Mouse (Mus musculus) ES-E14 (cell line): Measurements from ENCODE around the gene Olfr350. TPM values are rescaled to one million over a fixed set of nuclear protein-coding genes. Genes with fewer than 3 reads are reported as not detected.

ENCODE experiments used
- DNase-seq: peaks from one replicate; pipeline ENCODE4 v3.0.0-alpha.2; 2013; ENCODE audit warnings: low read depth, low spot score
- H3K27ac ChIP-seq: 2 replicates; pipeline ENCODE4 v1.5.1; 2012; ENCODE audit warnings: low read depth, mild to moderate bottlenecking, low read length, moderate library complexity, mixed read lengths; ENCODE audit not compliant: poor library complexity, insufficient read depth, severe bottlenecking
- H3K36me3 ChIP-seq: 2 replicates; pipeline ENCODE4 v1.6.1; 2012; ENCODE audit warnings: mild to moderate bottlenecking, low read length, moderate library complexity, mixed read lengths; ENCODE audit not compliant: control insufficient read depth, poor library complexity, insufficient read depth, severe bottlenecking
- H3K4me1 ChIP-seq, 2 experiments: fragments of 150-350 bp in 1 of 2; sonication (generic) in 1 of 2; 2 replicates each; pipeline ENCODE4 v1.6.1; 2012; ENCODE audit warnings: low read length in 2 of 2, mild to moderate bottlenecking in 1 of 2, mixed read lengths in 1 of 2; ENCODE audit not compliant: control insufficient read depth in 2 of 2, insufficient read depth in 2 of 2, poor library complexity in 1 of 2
- H3K4me3 ChIP-seq, 2 experiments: fragments of 150-350 bp in 1 of 2; sonication (generic) in 1 of 2; 2 replicates each; pipeline ENCODE4 v1.5.1; 2012; ENCODE audit warnings: low read length in 2 of 2, low read depth in 1 of 2, mild to moderate bottlenecking in 1 of 2, mixed read lengths in 1 of 2; ENCODE audit not compliant: insufficient read depth in 1 of 2, poor library complexity in 1 of 2, severe bottlenecking in 1 of 2
- H3K9ac ChIP-seq: 2 replicates; pipeline ENCODE4 v1.6.1; 2012; ENCODE audit warnings: low read depth, mild to moderate bottlenecking, low read length, mixed read lengths; ENCODE audit not compliant: poor library complexity, insufficient read depth, severe bottlenecking
- H3K9me3 ChIP-seq: fragments of 150-350 bp; sonication (generic); 2 replicates; pipeline ENCODE4 v1.6.1; 2012; ENCODE audit warnings: low read depth, mild to moderate bottlenecking, low read length; ENCODE audit not compliant: control insufficient read depth, insufficient read depth
- CHD2 ChIP-seq: IDR thresholded peaks from 2 replicates; pipeline ENCODE4 v1.6.1; 2014; ENCODE audit warnings: mild to moderate bottlenecking, low read depth, low read length, inconsistent platforms
- HCFC1 ChIP-seq: IDR thresholded peaks from 2 replicates; pipeline ENCODE4 v1.6.1; 2012; ENCODE audit warnings: low read length, inconsistent platforms, borderline replicate concordance; ENCODE audit not compliant: insufficient read depth
- MAFK ChIP-seq: IDR thresholded peaks from 2 replicates; pipeline ENCODE4 v1.6.1; 2014; ENCODE audit warnings: mild to moderate bottlenecking, low read depth, low read length, inconsistent platforms; ENCODE audit not compliant: insufficient read depth
- ZC3H11A ChIP-seq: IDR thresholded peaks from 2 replicates; pipeline ENCODE4 v1.6.1; 2012; ENCODE audit warnings: low read depth, mild to moderate bottlenecking, inconsistent platforms, low read length, borderline replicate concordance
- ZNF384 ChIP-seq: IDR thresholded peaks from 2 replicates; pipeline ENCODE4 v1.6.1; 2012; ENCODE audit warnings: low read depth, low read length, inconsistent platforms
- in situ Hi-C, 2 experiments: fragments of 600-800 bp; cut with MboI; formaldehyde crosslinking; loops; one replicate each; pipeline ENCODE4 v1.15.1; 2025; ENCODE audit warnings: low sequenced_read_pairs in 2 of 2, inconsistent platforms in 1 of 2; ENCODE audit not compliant: unreplicated experiment in 2 of 2
- total RNA-seq: library from RNA; depleted of rRNA; stranded (reverse); fragments of 300-350 nt; gene quantifications from 2 replicates; pipeline ENCODE4 v1.2.3, GENCODE M21; 2012; rRNA removed

The Olfr350 gene
- total RNA-seq, 1 experiment: not detected

- no peak overlapping the region for H3K9ac ChIP-seq
- no peak overlapping the region for H3K27ac ChIP-seq
- no peaks in the 10 kb centered on the region for H3K36me3 ChIP-seq
- no peak overlapping the region for H3K4me3 ChIP-seq
- DNase-seq: no peak
- TF ChIP-seq ZNF384 (no peak), CHD2 (no peak), ZC3H11A (no peak), MAFK (no peak), HCFC1 (no peak)
- no peaks in the 10 kb centered on the region for H3K4me1 ChIP-seq
- in situ Hi-C loops: no loop called here
- no peaks in the 10 kb centered on the region for H3K9me3 ChIP-seq
Measured at GRCm38 (mm10) chr2:36897114-36897513, 51.0 kb downstream of the Olfr350 start.

Other genes with a start within 250 kb of the Olfr350 start
- not detected in 2 replicates for gene Olfr345, start 206.3 kb upstream of the Olfr350 start, total RNA-seq
- gene Olfr346, start 160.5 kb upstream of the Olfr350 start, total RNA-seq: not detected in 2 replicates
- not detected in 2 replicates for gene Olfr347, start 114.4 kb upstream of the Olfr350 start, total RNA-seq
- not detected in 2 replicates for gene Olfr348, start 62.0 kb upstream of the Olfr350 start, total RNA-seq
- gene Olfr50, start 55.8 kb upstream of the Olfr350 start, total RNA-seq: not detected in 2 replicates
- not detected in 2 replicates for gene Olfr3, start 29.3 kb upstream of the Olfr350 start, total RNA-seq
- gene Olfr351, start 16.4 kb downstream of the Olfr350 start, total RNA-seq: not detected in 2 replicates
- gene Olfr352, start 22.1 kb downstream of the Olfr350 start, total RNA-seq: not detected in 2 replicates
- gene Olfr353, start 46.6 kb downstream of the Olfr350 start, total RNA-seq: not detected in 2 replicates
- not detected in 2 replicates for gene Olfr354, start 59.4 kb downstream of the Olfr350 start, total RNA-seq
- not detected in 2 replicates for gene Olfr355, start 82.6 kb downstream of the Olfr350 start, total RNA-seq
- gene Olfr356, start 90.8 kb downstream of the Olfr350 start, total RNA-seq: not detected in 2 replicates
- gene Olfr357, start 147.5 kb downstream of the Olfr350 start, total RNA-seq: not detected in 2 replicates
- gene Olfr358, start 163.0 kb downstream of the Olfr350 start, total RNA-seq: not detected in 2 replicates
- gene Olfr360, start 219.4 kb downstream of the Olfr350 start, total RNA-seq: not detected in 2 replicates
- not detected in 2 replicates for gene Olfr361, start 243.0 kb downstream of the Olfr350 start, total RNA-seq